Comparison of ENCODE assay signal across 9 mouse cellular contexts in genomic region chr4:135270476-135270875, GRCm38 (mm10). TPM values are rescaled to one million over a fixed set of nuclear protein-coding genes. Genes with fewer than 3 reads are reported as not detected.
DNase-seq lines count a peak whose midpoint lies in the region; ATAC-seq and TF ChIP-seq lines count a peak whose summit lies in the region.
"Had no signal": no experiment of that assay in that cellular context is flagged by ENCODE, and none has a peak within 500 bp of the region (broad histone marks: within the 10 kb centered on the region; RNA-seq: fewer than 3 reads in every experiment).

No protein-coding gene starts in this region.

- no peaks in the 10 kb centered on the region for H3K36me3 ChIP-seq in lung, postnatal 0 days (ENCODE audit: insufficient read depth, low read length)
- H3K36me3 ChIP-seq in forebrain, embryonic 13.5 days (ENCODE audit: poor library complexity, severe bottlenecking) = no peaks in the 10 kb centered on the region
- no peaks in the 10 kb centered on the region for H3K36me3 ChIP-seq in limb, embryonic 14.5 days (ENCODE audit: control insufficient read depth, insufficient read depth, low read length)
- H3K36me3 ChIP-seq in stomach, embryonic 14.5 days (ENCODE audit: control insufficient read depth, insufficient read depth, low read length) = no peaks in the 10 kb centered on the region

- H3K9ac ChIP-seq in lung, postnatal 0 days (replicated peaks; ENCODE audit: low read depth) = peak overlapping the region; percentile 92
- H3K9ac ChIP-seq in forebrain, embryonic 13.5 days = peak overlapping the region; percentile 95
- H3K9ac ChIP-seq in limb, embryonic 14.5 days (ENCODE audit: low read depth, low read length, severe bottlenecking) = peak overlapping the region; percentile 88; the same call in 1 of the 2 replicates
- H3K9ac ChIP-seq in stomach, embryonic 14.5 days (replicated peaks; ENCODE audit: low read depth, low read length) = peak overlapping the region; percentile 0

- TF ChIP-seq CTCF in lung, postnatal 0 days (IDR thresholded peaks at IDR 0.05) = no peak

- peak overlapping the region; percentile 81 for H3K4me3 ChIP-seq in lung, postnatal 0 days (ENCODE audit: low read depth, low read length)
- peak overlapping the region; percentile 85 for H3K4me3 ChIP-seq in forebrain, embryonic 13.5 days
- H3K4me3 ChIP-seq in limb, embryonic 14.5 days (replicated peaks; ENCODE audit: low read length) = peak overlapping the region; percentile 77
- H3K4me3 ChIP-seq in stomach, embryonic 14.5 days (ENCODE audit: low read depth, low read length) = peak overlapping the region; percentile 57; the same call in 1 of the 2 replicates

- peak; percentile 4; the same call in 1 of the 2 replicates for TF ChIP-seq EP300 in lung, postnatal 0 days (IDR thresholded peaks at IDR 0.05)

- H3K4me1 ChIP-seq in lung, postnatal 0 days (ENCODE audit: insufficient read depth, low read depth, low read length) = peaks cover 20% of the 10 kb centered on the region; the same call in 1 of the 2 replicates
- H3K4me1 ChIP-seq in forebrain, embryonic 13.5 days = peaks cover 63% of the 10 kb centered on the region
- H3K4me1 ChIP-seq in limb, embryonic 14.5 days (ENCODE audit: control insufficient read depth, insufficient read depth, low read length) = peaks cover 46% of the 10 kb centered on the region
- H3K4me1 ChIP-seq in stomach, embryonic 14.5 days (ENCODE audit: control insufficient read depth, insufficient read depth, low read length) = peaks cover 29% of the 10 kb centered on the region

- 43% methylated on average over 8 of the region's 8 CpGs for WGBS in lung, postnatal 0 days
- 39% methylated on average over 8 of the region's 8 CpGs for WGBS in forebrain, embryonic 13.5 days
- 40% methylated on average over 8 of the region's 8 CpGs for WGBS in limb, embryonic 14.5 days
- 37% methylated on average over 8 of the region's 8 CpGs for WGBS in stomach, embryonic 14.5 days

- H3K4me2 ChIP-seq in lung, postnatal 0 days (replicated peaks; ENCODE audit: low read depth, low read length) = peak overlapping the region; percentile 65
- H3K4me2 ChIP-seq in forebrain, embryonic 13.5 days = peak overlapping the region; percentile 77
- peak overlapping the region; percentile 78 for H3K4me2 ChIP-seq in limb, embryonic 14.5 days (replicated peaks; ENCODE audit: low read depth, low read length, severe bottlenecking)
- peak overlapping the region; percentile 79 for H3K4me2 ChIP-seq in stomach, embryonic 14.5 days (replicated peaks; ENCODE audit: low read depth, low read length)

- TF ChIP-seq POLR2A in limb, embryonic 14.5 days (IDR thresholded peaks at IDR 0.05; ENCODE audit: borderline replicate concordance, extremely low read depth, insufficient read depth, insufficient read length) = no peak

- no peaks in the 10 kb centered on the region for H3K9me3 ChIP-seq in lung, postnatal 0 days (ENCODE audit: low read length)
- H3K9me3 ChIP-seq in forebrain, embryonic 13.5 days (replicated peaks) = no peaks in the 10 kb centered on the region
- H3K9me3 ChIP-seq in limb, embryonic 14.5 days (ENCODE audit: control insufficient read depth, low read length) = no peaks in the 10 kb centered on the region
- no peaks in the 10 kb centered on the region for H3K9me3 ChIP-seq in stomach, embryonic 14.5 days (ENCODE audit: control insufficient read depth, low read depth, low read length)

- H3K27me3 ChIP-seq in lung, postnatal 0 days (replicated peaks; ENCODE audit: insufficient read depth, low read length) = no peaks in the 10 kb centered on the region
- H3K27me3 ChIP-seq in forebrain, embryonic 13.5 days = peaks cover 5% of the 10 kb centered on the region; the same call in 1 of the 2 replicates
- no peaks in the 10 kb centered on the region for H3K27me3 ChIP-seq in limb, embryonic 14.5 days (ENCODE audit: control insufficient read depth, insufficient read depth, low read length)
- no peaks in the 10 kb centered on the region for H3K27me3 ChIP-seq in stomach, embryonic 14.5 days (ENCODE audit: control insufficient read depth, insufficient read depth, low read length)

- no peak for ATAC-seq in lung, postnatal 0 days
- no peak for ATAC-seq in forebrain, embryonic 13.5 days
- ATAC-seq in limb, embryonic 14.5 days (ENCODE audit: low FRiP score, low read depth) = no peak
- ATAC-seq in stomach, embryonic 14.5 days (ENCODE audit: insufficient number of reproducible peaks, insufficient read depth, low FRiP score, low read depth) = no peak

- DNase-seq in lung, postnatal 0 days (ENCODE audit: low spot score) = peak; percentile 38
- DNase-seq in lung, postnatal 36 days = no peak
- DNase-seq in limb, embryonic 14.5 days (ENCODE audit: low spot score) = no peak
- no peak for DNase-seq in yolk sac, embryonic 10.5 days (ENCODE audit: low spot score)
- DNase-seq in cerebellum, adult 18-20 months = no peak
- no peak for DNase-seq in spleen, postnatal 10 days (ENCODE audit: low spot score in 2 of 2)
- DNase-seq: adrenal gland, postnatal 14 days had no signal

- H3K27ac ChIP-seq in lung, postnatal 0 days (ENCODE audit: low read length) = peak overlapping the region; percentile 95
- no peak overlapping the region for H3K27ac ChIP-seq in forebrain, embryonic 13.5 days
- no peak overlapping the region for H3K27ac ChIP-seq in limb, embryonic 14.5 days (replicated peaks; ENCODE audit: low read depth, low read length)
- no peak overlapping the region; the same call in 1 of the 2 replicates for H3K27ac ChIP-seq in stomach, embryonic 14.5 days (ENCODE audit: low read length)

RNA-seq across cellular contexts. Expression of gene Clic4, which starts 2.1 kb away (rescaled TPM):
- 205 and 211 TPM in 2 replicates for polyA plus RNA-seq in lung, postnatal 0 days (2015; fragmentation: Nextera tagmentation; extraction: Ambion mirVana)
- 146 and 153 TPM in 2 replicates for polyA plus RNA-seq in forebrain, embryonic 13.5 days (2015; fragmentation: Nextera tagmentation; extraction: Ambion mirVana)
- 68.0 and 72.1 TPM in 2 replicates for polyA plus RNA-seq in limb, embryonic 14.5 days (2012; rRNA removed)
- polyA plus RNA-seq in limb, embryonic 14.5 days (2014; fragmentation: Nextera tagmentation; extraction: Ambion mirVana) = 88.2 and 98.9 TPM in 2 replicates
- polyA plus RNA-seq in stomach, embryonic 14.5 days (2014; fragmentation: Nextera tagmentation; extraction: Ambion mirVana) = 95.3 and 102 TPM in 2 replicates

Comparison
In these comparisons a context has a peak if more than half of its experiments do, and no peak if none do; other contexts are left out.
1. H3K9ac ChIP-seq: peak in every context shown above with its lines; median percentile 95 in forebrain, embryonic 13.5 days; 92 in lung, postnatal 0 days; 88 in limb, embryonic 14.5 days; 0 in stomach, embryonic 14.5 days.